Mouse (Mus musculus) lung, embryonic 14.5 days (tissue): ENCODE results near the gene Capsl. TPM values are rescaled to one million over a fixed set of nuclear protein-coding genes. Genes with fewer than 3 reads are reported as not detected.

Source experiments
- ATAC-seq: fragments of 200-750 bp; cut with Nextera tagmentation; 2 replicates; pipeline ENCODE4 v1.8.0; 2017; ENCODE audit warnings: mild to moderate bottlenecking, moderate TSS enrichment, moderate library complexity; ENCODE audit not compliant: insufficient read depth
- DNase-seq: peaks from one replicate; pipeline ENCODE4 v3.0.0-alpha.2; 2015
- H3K27ac ChIP-seq: fragments of 300-500 bp; sonication (generic); 2 replicates; pipeline ENCODE4 v1.5.1; 2014; ENCODE audit warnings: low read depth, mild to moderate bottlenecking, moderate library complexity
- H3K27me3 ChIP-seq: fragments of 300-500 bp; sonication (generic); 2 replicates; pipeline ENCODE4 v1.6.1; 2014; ENCODE audit warnings: low read length, control low read depth; ENCODE audit not compliant: insufficient read depth
- H3K36me3 ChIP-seq: fragments of 300-500 bp; sonication (generic); 2 replicates; pipeline ENCODE4 v1.6.1; 2014; ENCODE audit warnings: control low read depth; ENCODE audit not compliant: insufficient read depth
- H3K4me1 ChIP-seq: fragments of 300-500 bp; sonication (generic); 2 replicates; pipeline ENCODE4 v1.6.1; 2014; ENCODE audit warnings: antibody characterized with exemption, control low read depth; ENCODE audit not compliant: insufficient read depth
- H3K4me2 ChIP-seq: fragments of 300-500 bp; sonication (generic); 2 replicates; pipeline ENCODE4 v1.6.1; 2014; ENCODE audit warnings: mild to moderate bottlenecking
- H3K4me3 ChIP-seq: fragments of 300-500 bp; sonication (generic); 2 replicates; pipeline ENCODE4 v1.5.1; 2014; ENCODE audit warnings: low read depth, low read length
- H3K9ac ChIP-seq: fragments of 300-500 bp; sonication (generic); 2 replicates; pipeline ENCODE4 v1.6.1; 2014
- H3K9me3 ChIP-seq: fragments of 300-500 bp; sonication (generic); 2 replicates; pipeline ENCODE4 v1.6.1; 2016; ENCODE audit warnings: low read depth, low read length, control low read depth
- CTCF ChIP-seq: IDR thresholded peaks from 2 replicates; pipeline ENCODE4 v1.5.1; 2016; ENCODE audit warnings: antibody characterized with exemption, low read depth
- WGBS: fragments of 180-500 bp; shearing (Covaris S2); extraction: QIAGEN DNeasy Blood & Tissue Kit; methylation state at CpG from one replicate; pipeline ENCODE4 v1.1.7; 2014; 5-methylcytosine and 5-hydroxymethylcytosine counted together
- polyA plus RNA-seq: library from polyadenylated mRNA; unstranded; fragments of >200 nt; fragmentation: Nextera tagmentation; extraction: Ambion mirVana; gene quantifications from 2 replicates; pipeline ENCODE4 v1.2.1, GENCODE M21; 2014

The Capsl gene
- 4.3 and 5.8 TPM in 2 replicates for polyA plus RNA-seq

GRCm38 (mm10) chr15:9435534-9436180 lies at the start of gene Capsl:
TSS of gene Capsl (plus strand) at chr15:9436028.
- Histone ChIP-seq H3K27me3 (no peaks in the 10 kb centered on the region), H3K4me3 (no peak within 1 kb of the TSS), H3K9me3 (no peaks in the 10 kb centered on the region), H3K4me1 (no peaks in the 10 kb centered on the region), H3K27ac (no peak within 1 kb of the TSS), H3K9ac (no peak within 1 kb of the TSS), H3K4me2 (peak within 1 kb of the TSS; percentile 40), H3K36me3 (no peaks in the 10 kb centered on the region)
- peak; percentile 95 for ATAC-seq
- WGBS, result 46% methylated on average over 12 of the region's 12 CpGs
- no peak for TF ChIP-seq CTCF
- peak; percentile 84 for DNase-seq

GRCm38 (mm10) chr15:9409475-9409874 lies 26.4 kb upstream of the Capsl start:
- Histone ChIP-seq H3K4me1 (no peaks in the 10 kb centered on the region), H3K27ac (no peak overlapping the region), H3K27me3 (no peaks in the 10 kb centered on the region), H3K9me3 (no peaks in the 10 kb centered on the region), H3K4me2 (no peak overlapping the region), H3K36me3 (no peaks in the 10 kb centered on the region), H3K4me3 (no peak overlapping the region), H3K9ac (no peak overlapping the region)
- no peak for ATAC-seq
- TF ChIP-seq CTCF, result no peak
- no peak for DNase-seq
- WGBS, result 83% methylated on average over 3 of the region's 3 CpGs

GRCm38 (mm10) chr15:9421163-9421562 lies 14.7 kb upstream of the Capsl start:
- H3K9ac ChIP-seq, result no peak overlapping the region
- no peaks in the 10 kb centered on the region for H3K9me3 ChIP-seq
- no peak overlapping the region for H3K27ac ChIP-seq
- no peak overlapping the region for H3K4me2 ChIP-seq
- no peak for TF ChIP-seq CTCF
- H3K4me1 ChIP-seq, result no peaks in the 10 kb centered on the region
- H3K36me3 ChIP-seq, result no peaks in the 10 kb centered on the region
- no peaks in the 10 kb centered on the region for H3K27me3 ChIP-seq
- ATAC-seq (no peak), DNase-seq (no peak)
- no peak overlapping the region for H3K4me3 ChIP-seq

GRCm38 (mm10) chr15:9427849-9428248 lies 8.0 kb upstream of the Capsl start:
- no peak for TF ChIP-seq CTCF
- Histone ChIP-seq H3K9me3 (no peaks in the 10 kb centered on the region), H3K36me3 (no peaks in the 10 kb centered on the region), H3K9ac (no peak overlapping the region), H3K4me1 (no peaks in the 10 kb centered on the region), H3K27me3 (no peaks in the 10 kb centered on the region), H3K4me2 (no peak overlapping the region), H3K4me3 (no peak overlapping the region), H3K27ac (no peak overlapping the region)
- DNase-seq (no peak), ATAC-seq (no peak)

GRCm38 (mm10) chr15:9429843-9430242 lies 6.0 kb upstream of the Capsl start:
- Histone ChIP-seq H3K4me3 (no peak overlapping the region), H3K27ac (no peak overlapping the region), H3K9ac (no peak overlapping the region), H3K4me1 (no peaks in the 10 kb centered on the region), H3K9me3 (no peaks in the 10 kb centered on the region), H3K4me2 (no peak overlapping the region), H3K27me3 (no peaks in the 10 kb centered on the region), H3K36me3 (no peaks in the 10 kb centered on the region)
- WGBS, result 83% methylated on average over 3 of the region's 3 CpGs
- ATAC-seq (no peak), DNase-seq (no peak)
- TF ChIP-seq CTCF, result no peak

GRCm38 (mm10) chr15:9451999-9452398 lies 16.2 kb downstream of the Capsl start:
- H3K4me3 ChIP-seq, result no peak overlapping the region
- 83% methylated on average over 1 of the region's 1 CpGs for WGBS

GRCm38 (mm10) chr15:9452842-9453241 lies 17.0 kb downstream of the Capsl start:
- ATAC-seq (no peak), DNase-seq (no peak)
- 40% methylated on average over 1 of the region's 1 CpGs for WGBS
- Histone ChIP-seq H3K27ac (no peak overlapping the region), H3K9ac (no peak overlapping the region), H3K36me3 (no peaks in the 10 kb centered on the region), H3K9me3 (no peaks in the 10 kb centered on the region), H3K4me3 (no peak overlapping the region), H3K27me3 (no peaks in the 10 kb centered on the region), H3K4me1 (no peaks in the 10 kb centered on the region), H3K4me2 (no peak overlapping the region)
- no peak for TF ChIP-seq CTCF

More at GRCm38 (mm10) chr15:9451999-9452398, 16.2 kb downstream of the Capsl start:
- Histone ChIP-seq H3K4me2 (no peak overlapping the region), H3K9ac (no peak overlapping the region), H3K36me3 (no peaks in the 10 kb centered on the region), H3K9me3 (no peaks in the 10 kb centered on the region), H3K27ac (no peak overlapping the region), H3K4me1 (no peaks in the 10 kb centered on the region), H3K27me3 (no peaks in the 10 kb centered on the region)
- TF ChIP-seq CTCF, result peak; percentile 31
- DNase-seq (no peak), ATAC-seq (no peak)
